Mouse (Mus musculus) bone marrow, adult 2 months (tissue): ENCODE measurements around the gene Traf4. TPM values are rescaled to one million over a fixed set of nuclear protein-coding genes. Genes with fewer than 3 reads are reported as not detected.

Experiments
- H3K27ac ChIP-seq: fragments of 200-500 bp; 2 replicates; pipeline ENCODE4 v1.5.1; 2012; ENCODE audit warnings: low read depth, mild to moderate bottlenecking, control low read depth, inconsistent platforms, low read length; ENCODE audit not compliant: control insufficient read depth, poor library complexity, insufficient read depth
- H3K4me1 ChIP-seq: fragments of 200-500 bp; 2 replicates; pipeline ENCODE4 v1.6.1; 2011; ENCODE audit warnings: low read length; ENCODE audit not compliant: control insufficient read depth, insufficient read depth
- H3K4me3 ChIP-seq: fragments of 200-500 bp; replicated peaks from 2 replicates; pipeline ENCODE3; 2011; ENCODE audit warnings: mild to moderate bottlenecking, low read depth, low read length, control low read depth; ENCODE audit not compliant: control insufficient read depth
- CTCF ChIP-seq: fragments of 200-500 bp; IDR thresholded peaks from 2 replicates; pipeline ENCODE4 v1.5.1; 2011; ENCODE audit warnings: low read length, control low read depth; ENCODE audit not compliant: control insufficient read depth, insufficient read depth
- POLR2A ChIP-seq: fragments of 200-500 bp; IDR thresholded peaks from 2 replicates; pipeline ENCODE4 v1.6.1; 2011; ENCODE audit warnings: low read depth, mild to moderate bottlenecking, control low read depth, low read length, borderline replicate concordance; ENCODE audit not compliant: control insufficient read depth
- WGBS: fragments of 180-500 bp; shearing (Covaris S2); methylation state at CpG from one replicate; pipeline ENCODE4 v1.1.7; 2018; 5-methylcytosine and 5-hydroxymethylcytosine counted together
- polyA plus RNA-seq: library from polyadenylated mRNA; stranded (reverse); fragments of >200 nt; gene quantifications from 2 replicates; pipeline ENCODE4 v1.2.4, GENCODE M21; 2011; ENCODE audit warnings: low replicate concordance; ENCODE audit not compliant: missing spikeins, insufficient read depth, insufficient read length

Gene Traf4
- polyA plus RNA-seq, 1 experiment: 30.0 TPM

DNA sequence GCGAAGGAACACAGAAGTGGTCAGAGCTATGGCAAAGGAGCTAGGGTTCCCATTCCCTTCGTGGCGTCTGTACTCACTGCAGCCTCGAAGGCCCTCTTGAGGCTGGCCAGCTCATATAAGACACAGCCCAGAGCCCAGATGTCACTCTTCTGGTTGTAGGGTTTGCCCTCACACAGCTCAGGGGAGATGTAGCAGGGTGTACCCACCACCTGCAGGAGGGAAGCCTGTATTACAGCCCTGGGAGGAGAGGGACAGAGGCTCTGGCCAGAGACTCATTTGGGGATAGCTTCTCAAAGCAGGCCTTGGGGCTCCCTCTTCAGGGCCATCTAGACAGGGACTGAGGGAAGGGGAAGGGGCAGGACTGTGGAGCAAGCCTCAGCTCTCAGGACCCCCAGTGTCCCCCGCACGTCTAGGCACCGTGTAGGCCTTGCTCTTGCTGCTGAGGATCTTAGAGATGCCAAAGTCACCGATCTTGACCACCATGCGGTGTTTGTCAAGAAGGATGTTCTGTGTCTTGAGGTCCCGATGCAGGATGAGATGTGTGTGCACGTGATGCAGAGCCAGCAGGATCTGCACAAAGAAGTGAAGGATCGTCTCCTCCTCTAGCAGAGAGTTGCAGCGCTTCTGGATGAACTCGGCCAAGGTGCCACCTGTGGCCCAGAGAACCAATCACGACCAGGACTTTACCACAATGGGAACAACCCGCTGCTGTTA, 6.8 kb upstream of the Traf4 start:
- 89% methylated on average over 16 of the region's 16 CpGs for WGBS
- H3K4me3 ChIP-seq: no peak overlapping the region
- H3K27ac ChIP-seq: no peak overlapping the region
- H3K4me1 ChIP-seq: peaks cover 3% of the 10 kb centered on the region; the same call in 1 of the 2 replicates
- TF ChIP-seq POLR2A: no peak
- TF ChIP-seq CTCF: no peak

DNA sequence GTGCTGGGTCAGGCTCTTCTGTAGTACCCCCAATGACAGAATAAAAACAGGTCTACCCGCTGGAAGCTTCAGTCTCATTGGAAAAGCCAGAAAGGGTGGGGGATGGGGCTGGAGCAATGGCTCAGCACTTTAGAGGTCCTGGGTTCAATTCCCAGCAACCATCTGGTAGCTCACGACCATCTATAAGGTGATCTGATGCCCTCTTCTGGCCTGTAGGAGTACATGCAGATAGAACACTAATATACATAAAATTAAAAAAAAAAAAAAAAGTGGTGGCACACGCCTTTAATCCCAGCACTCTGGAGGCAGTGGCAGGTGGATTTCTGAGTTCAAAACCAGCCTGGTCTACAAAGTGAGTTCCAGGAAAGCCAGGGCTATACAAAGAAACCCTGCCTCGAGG, 5.9 kb upstream of the Traf4 start:
- Histone ChIP-seq H3K27ac (no peak overlapping the region), H3K4me1 (peaks cover 3% of the 10 kb centered on the region; the same call in 1 of the 2 replicates), H3K4me3 (no peak overlapping the region)
- TF ChIP-seq CTCF (peak; percentile 17; the same call in 1 of the 2 replicates), POLR2A (no peak)
- WGBS: 51% methylated on average over 4 of the region's 4 CpGs

DNA sequence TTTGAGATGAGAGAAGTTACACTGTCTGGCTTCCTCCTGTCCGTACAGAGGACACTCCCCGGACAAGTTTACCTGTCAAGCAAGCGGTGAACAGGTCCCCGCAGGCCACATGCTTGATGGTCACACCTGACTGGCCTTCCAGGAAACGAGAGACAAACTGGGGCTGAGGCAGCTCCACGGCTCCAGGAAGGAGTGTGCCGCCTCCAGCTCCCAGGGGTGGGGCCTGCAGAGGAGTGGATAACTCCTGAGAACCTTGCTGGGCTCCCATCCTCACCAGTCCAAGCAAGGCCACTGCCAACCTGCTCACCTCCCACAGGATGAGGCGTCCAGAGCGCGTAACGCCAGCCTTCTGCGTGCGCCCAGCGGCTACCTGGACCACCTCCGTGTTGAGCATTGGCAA, 4.9 kb upstream of the Traf4 start:
- TF ChIP-seq CTCF: no peak
- no peak for TF ChIP-seq POLR2A
- Histone ChIP-seq H3K4me3 (no peak overlapping the region), H3K27ac (0 out of 2 replicates have a peak overlapping the region, but pooled peaks have one; percentile 12), H3K4me1 (peaks cover 3% of the 10 kb centered on the region; the same call in 1 of the 2 replicates)
- WGBS: 88% methylated on average over 15 of the region's 15 CpGs

DNA sequence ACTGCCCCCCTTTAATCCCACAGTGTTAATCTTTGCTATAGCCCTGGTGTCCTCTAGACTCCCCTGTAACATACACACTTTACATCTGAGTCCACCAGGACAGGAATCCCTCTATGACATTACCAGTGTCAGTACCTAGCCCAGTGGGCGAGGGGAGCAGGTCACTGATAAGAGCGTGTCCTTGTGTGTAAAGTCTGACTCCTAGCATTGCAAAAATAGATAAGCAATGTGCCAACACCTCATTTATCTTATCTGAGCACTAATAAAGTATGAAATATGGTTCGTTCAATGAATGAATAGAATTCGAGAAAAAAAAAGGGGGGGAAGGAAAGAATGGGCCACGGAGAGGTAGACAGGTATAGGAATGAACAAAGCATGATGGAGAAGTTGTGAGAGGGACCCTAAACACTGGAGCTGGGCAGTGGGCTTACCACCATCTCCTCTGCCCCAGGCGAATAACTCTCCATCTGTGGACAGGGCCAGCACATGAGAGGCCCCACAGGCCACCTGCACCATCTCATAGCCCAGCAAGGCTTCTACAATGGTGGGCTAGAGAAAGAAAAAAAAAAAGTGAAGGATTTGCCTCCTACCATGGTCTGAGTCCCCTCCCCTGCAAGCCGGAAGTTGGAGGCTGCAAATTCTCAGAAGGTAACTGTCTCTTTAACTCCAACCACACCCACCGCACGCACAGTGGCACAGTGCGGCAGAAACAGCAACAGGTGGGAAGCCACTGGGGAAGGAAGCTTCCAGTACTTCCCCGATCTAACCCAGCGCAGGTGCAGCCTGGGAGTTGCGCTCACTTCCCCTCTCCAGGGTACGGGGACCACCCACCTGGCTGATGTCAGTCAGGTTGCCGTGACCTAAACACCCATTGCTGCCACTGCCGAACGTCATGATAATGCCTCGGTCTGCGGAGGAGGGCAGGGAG, 3.4 kb upstream of the Traf4 start:
- Histone ChIP-seq H3K4me3 (peak overlapping the region; percentile 40), H3K4me1 (peaks cover 3% of the 10 kb centered on the region; the same call in 1 of the 2 replicates), H3K27ac (peak overlapping the region; percentile 41)
- WGBS: 17% methylated on average over 19 of the region's 19 CpGs
- TF ChIP-seq POLR2A (0 out of 2 replicates have a peak, but pooled peaks have one; percentile 18), CTCF (peak; percentile 12; the same call in 1 of the 2 replicates)

DNA sequence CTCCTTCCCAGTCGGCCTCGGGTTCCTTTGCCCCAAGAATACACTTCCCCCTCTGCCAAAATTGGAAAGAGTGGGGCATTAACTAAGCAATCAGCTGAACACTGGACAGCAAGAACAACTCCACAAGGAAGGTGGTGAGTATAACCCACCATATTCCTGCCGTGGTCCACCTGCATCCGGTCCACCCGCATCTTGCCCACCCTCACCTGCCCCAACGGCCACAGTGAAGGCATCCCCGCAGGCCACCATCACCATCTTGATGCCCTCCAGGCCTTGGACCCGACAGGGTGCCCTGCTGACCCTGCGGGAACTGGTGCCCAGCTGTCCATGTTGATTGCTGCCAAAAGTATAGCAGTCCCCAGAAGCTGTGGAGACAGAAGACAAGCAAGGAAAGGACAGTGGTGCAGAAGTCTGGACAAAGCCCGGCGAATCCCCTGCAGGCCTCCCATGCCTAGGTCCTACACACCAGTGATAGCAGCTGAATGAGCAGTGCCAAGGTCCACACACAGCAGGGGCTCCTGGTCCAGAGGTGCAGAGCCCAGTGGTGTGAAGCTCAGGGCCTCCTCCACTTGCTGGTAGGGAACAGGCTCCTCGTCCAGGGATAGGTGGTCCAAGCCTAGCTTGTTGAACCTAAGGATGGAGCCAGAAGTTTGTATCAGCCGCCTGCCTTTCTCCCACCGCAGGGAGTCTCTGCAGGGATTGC, 2.0 kb upstream of the Traf4 start:
- H3K27ac ChIP-seq: no peak overlapping the region
- H3K4me1 ChIP-seq: peaks cover 3% of the 10 kb centered on the region; the same call in 1 of the 2 replicates
- no peak overlapping the region for H3K4me3 ChIP-seq
- TF ChIP-seq CTCF (no peak), POLR2A (no peak)
- 87% methylated on average over 14 of the region's 14 CpGs for whole genome bisulfite sequencing

DNA sequence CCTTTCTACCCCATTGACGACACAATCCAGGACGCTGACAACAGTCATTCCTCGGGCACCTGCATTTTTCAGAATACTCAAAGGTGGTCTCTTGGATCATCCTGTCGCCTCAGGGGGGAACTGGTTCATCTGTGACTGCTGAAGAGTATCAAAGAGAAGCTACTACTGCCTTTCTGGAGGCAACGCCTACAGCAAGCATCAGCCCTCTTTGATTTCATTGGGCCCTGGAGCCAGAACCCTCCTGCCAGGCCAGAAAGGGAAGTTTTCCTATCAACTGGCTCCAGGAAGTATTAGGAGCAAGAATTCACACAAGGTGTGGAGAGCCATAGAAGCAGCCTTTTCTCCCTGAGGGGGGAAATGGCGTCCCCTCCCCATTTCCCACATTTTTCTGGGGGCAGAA, 1.3 kb upstream of the Traf4 start:
- TF ChIP-seq POLR2A (no peak), CTCF (no peak)
- peaks cover 3% of the 10 kb centered on the region; the same call in 1 of the 2 replicates for H3K4me1 ChIP-seq
- no peak overlapping the region for H3K27ac ChIP-seq
- H3K4me3 ChIP-seq: no peak overlapping the region
- 81% methylated on average over 6 of the region's 6 CpGs for WGBS

DNA sequence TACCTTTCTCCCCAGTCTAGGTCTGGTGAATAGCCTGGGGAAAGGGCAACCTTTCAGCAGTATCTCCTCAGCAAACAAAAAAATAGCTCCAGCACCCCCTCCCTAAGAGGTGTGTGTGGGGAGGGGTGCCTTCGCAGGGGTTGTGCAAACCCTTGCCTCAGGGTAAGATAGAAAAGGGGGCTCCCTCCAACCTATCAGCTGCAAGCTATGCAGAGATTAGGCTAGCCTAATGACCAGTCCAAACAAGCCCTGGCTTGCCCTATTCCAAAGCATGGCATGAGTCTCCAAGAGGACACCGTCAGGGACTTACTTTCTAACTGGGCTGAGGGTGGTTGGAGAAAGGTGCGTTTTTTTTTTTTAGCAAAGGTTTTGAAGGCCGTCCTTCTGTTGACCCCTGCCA, 772 bp upstream of the Traf4 start:
- no peak overlapping the region for H3K4me3 ChIP-seq
- no peak for TF ChIP-seq CTCF
- no peak for TF ChIP-seq POLR2A
- H3K27ac ChIP-seq: no peak overlapping the region
- 72% methylated on average over 4 of the region's 4 CpGs for WGBS
- H3K4me1 ChIP-seq: peaks cover 3% of the 10 kb centered on the region; the same call in 1 of the 2 replicates

DNA sequence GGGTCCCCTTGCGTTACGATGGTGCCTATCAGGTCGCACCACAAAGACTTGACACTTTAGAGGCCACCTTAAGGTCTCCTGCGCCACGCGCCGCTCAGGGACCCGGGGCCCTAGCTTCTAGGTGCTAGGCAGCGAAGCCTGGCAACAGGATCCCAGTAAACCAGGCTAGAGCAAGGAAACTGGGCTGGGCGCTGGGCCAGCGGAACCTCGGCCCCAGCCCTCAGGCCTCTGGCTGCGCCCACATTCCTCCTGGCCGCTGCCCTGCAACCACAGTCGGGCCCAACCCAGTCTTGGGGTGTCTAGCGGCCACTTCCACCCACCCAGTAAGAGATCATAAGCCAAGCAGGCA, 346 bp upstream of the Traf4 start:
- no peak for TF ChIP-seq POLR2A
- TF ChIP-seq CTCF: no peak
- 3% methylated on average over 16 of the region's 16 CpGs for WGBS
- Histone ChIP-seq H3K4me3 (peak overlapping the region; percentile 56), H3K27ac (peak overlapping the region; percentile 54), H3K4me1 (peaks cover 3% of the 10 kb centered on the region; the same call in 1 of the 2 replicates)
